ENCODE assay signal across 8 mouse cellular contexts in genomic region chr2:143914760-143915599, GRCm38 (mm10). TPM values are rescaled to one million over a fixed set of nuclear protein-coding genes. Genes with fewer than 3 reads are reported as not detected.
DNase-seq lines count a peak whose midpoint lies in the region; ATAC-seq lines count a peak whose summit lies in the region.

Gene Dstn (plus strand): TSS chr2:143915320.

- WGBS in hindbrain, embryonic 13.5 days = under 1% methylated on average over 71 of the region's 71 CpGs

- peak within 1 kb of the TSS; percentile 80 for H3K4me3 ChIP-seq in hindbrain, embryonic 13.5 days

- H3K4me1 ChIP-seq in hindbrain, embryonic 13.5 days (replicated peaks) = peaks cover 40% of the 10 kb centered on the region

- H3K9ac ChIP-seq in hindbrain, embryonic 13.5 days = peak within 1 kb of the TSS; percentile 90

- peak within 1 kb of the TSS; percentile 98 for H3K27ac ChIP-seq in hindbrain, embryonic 13.5 days

- peak; percentile 98 for DNase-seq in NIH3T3 (ENCODE audit: low read depth)
- peak; percentile 97 to 98 for DNase-seq in cerebellum, postnatal 10 days
- DNase-seq in frontal cortex, postnatal 14 days (ENCODE audit: low spot score in 2 of 2) = peak; percentile 93 to 94
- DNase-seq in layer of hippocampus, postnatal 25 days (ENCODE audit: extremely low spot score in 1 of 2, low spot score in 1 of 2) = peak; percentile 92 to 96
- DNase-seq in lung, postnatal 25 days (ENCODE audit: low spot score) = peak; percentile 97
- peak; percentile 96 for DNase-seq in retina, embryonic 14.5 days (ENCODE audit: low spot score)
- peak; percentile 97 for DNase-seq in thymus, postnatal 4 days

- no peaks in the 10 kb centered on the region for H3K9me3 ChIP-seq in hindbrain, embryonic 13.5 days

- ATAC-seq in hindbrain, embryonic 13.5 days (ENCODE audit: low FRiP score) = peak; percentile 97

- H3K36me3 ChIP-seq in hindbrain, embryonic 13.5 days = no peaks in the 10 kb centered on the region

- H3K27me3 ChIP-seq in hindbrain, embryonic 13.5 days = no peaks in the 10 kb centered on the region

- peak within 1 kb of the TSS; percentile 75 for H3K4me2 ChIP-seq in hindbrain, embryonic 13.5 days

RNA-seq across cellular contexts. Expression of gene Dstn, which starts in this region (rescaled TPM):
- 439 and 440 TPM in 2 replicates for polyA plus RNA-seq in hindbrain, embryonic 13.5 days (2015; fragmentation: Nextera tagmentation; extraction: Ambion mirVana)
- total RNA-seq in layer of hippocampus, postnatal 25 days (2021) = 100 to 1,000 TPM; 207 to 232 TPM

Comparison
In these comparisons a context has a peak if more than half of its experiments do, and no peak if none do; other contexts are left out.
1. Peak in every context shown above with its lines: DNase-seq, ATAC-seq, H3K4me3 ChIP-seq and H3K27ac ChIP-seq.